Mouse (Mus musculus) limb, embryonic 15.5 days (tissue): ENCODE measurements around the gene Mal. TPM values are rescaled to one million over a fixed set of nuclear protein-coding genes. Genes with fewer than 3 reads are reported as not detected.
A peak's percentile ranks its signal among the peaks of the same experiment; 100 is the strongest.

Source experiments
- ATAC-seq: fragments of 200-750 bp; cut with Nextera tagmentation; 2 replicates; pipeline ENCODE4 v1.8.0; 2017; ENCODE audit warnings: low read depth, moderate TSS enrichment; ENCODE audit not compliant: insufficient number of reproducible peaks, low FRiP score, low TSS enrichment
- H3K27ac ChIP-seq: fragments of 300-500 bp; sonication (generic); 2 replicates; pipeline ENCODE4 v1.5.1; 2015; ENCODE audit warnings: moderate library complexity, mild to moderate bottlenecking, inconsistent platforms
- H3K27me3 ChIP-seq: fragments of 300-500 bp; sonication (generic); 2 replicates; pipeline ENCODE4 v1.6.1; 2015; ENCODE audit warnings: inconsistent platforms
- H3K36me3 ChIP-seq: fragments of 300-500 bp; sonication (generic); 2 replicates; pipeline ENCODE4 v1.6.1; 2015; ENCODE audit warnings: inconsistent platforms
- H3K4me1 ChIP-seq: fragments of 300-500 bp; sonication (generic); 2 replicates; pipeline ENCODE4 v1.6.1; 2015; ENCODE audit warnings: inconsistent platforms
- H3K4me2 ChIP-seq: fragments of 300-500 bp; sonication (generic); 2 replicates; pipeline ENCODE4 v1.6.1; 2015; ENCODE audit warnings: mild to moderate bottlenecking, inconsistent platforms
- H3K4me3 ChIP-seq: fragments of 300-500 bp; sonication (generic); 2 replicates; pipeline ENCODE4 v1.5.1; 2015; ENCODE audit warnings: mild to moderate bottlenecking, inconsistent platforms
- H3K9ac ChIP-seq: fragments of 300-500 bp; sonication (generic); 2 replicates; pipeline ENCODE4 v1.6.1; 2015; ENCODE audit warnings: inconsistent platforms
- H3K9me3 ChIP-seq: fragments of 300-500 bp; sonication (generic); 2 replicates; pipeline ENCODE4 v1.6.1; 2016; ENCODE audit warnings: inconsistent platforms
- WGBS: fragments of 180-500 bp; shearing (Covaris S2); methylation state at CpG from one replicate; pipeline ENCODE4 v1.1.7; 2015; 5-methylcytosine and 5-hydroxymethylcytosine counted together
- polyA plus RNA-seq: library from polyadenylated mRNA; unstranded; fragments of >200 nt; fragmentation: Nextera tagmentation; extraction: Ambion mirVana; gene quantifications from 2 replicates; pipeline ENCODE4 v1.2.1, GENCODE M21; 2015

Gene Mal
- polyA plus RNA-seq, 1 experiment from 2014 or later, result 117 TPM

- peak overlapping the region; percentile 41 for H3K9ac ChIP-seq
- H3K27me3 ChIP-seq, result no peaks in the 10 kb centered on the region
- peak overlapping the region; percentile 67 for H3K4me3 ChIP-seq
- peak; percentile 73 for ATAC-seq
- under 1% methylated on average over 24 of the region's 24 CpGs for WGBS
- H3K4me2 ChIP-seq, result peak overlapping the region; percentile 64
- H3K4me1 ChIP-seq, result peaks cover 31% of the 10 kb centered on the region
- no peak overlapping the region for H3K27ac ChIP-seq
- 0 out of 2 replicates have a peak, but pooled peaks cover 5% of the 10 kb centered on the region for H3K36me3 ChIP-seq
- no peaks in the 10 kb centered on the region for H3K9me3 ChIP-seq
Measured at GRCm38 (mm10) chr2:127584436-127584858, 72.0 kb downstream of the Mal start.

Other genes with a start within 250 kb of the Mal start
- 0.44 and 0.51 TPM in 2 replicates for gene Gpat2, start 231.5 kb downstream of the Mal start, polyA plus RNA-seq
- 22.1 and 27.5 TPM in 2 replicates for gene Fahd2a, start 212.1 kb downstream of the Mal start, polyA plus RNA-seq
- 1.1 and 1.9 TPM in 2 replicates for gene Kcnip3, start 134.6 kb downstream of the Mal start, polyA plus RNA-seq
- 13.1 and 13.2 TPM in 2 replicates for gene Prom2, start 115.2 kb downstream of the Mal start, polyA plus RNA-seq
- gene Zfp661, start 69.6 kb downstream of the Mal start, polyA plus RNA-seq, result 4.7 and 5.8 TPM in 2 replicates
- 116 and 123 TPM in 2 replicates for gene Mrps5, start 69.5 kb downstream of the Mal start, polyA plus RNA-seq
- 56.6 and 57.1 TPM in 2 replicates for gene Mall, start 73.2 kb upstream of the Mal start, polyA plus RNA-seq
- 24.5 and 27.4 TPM in 2 replicates for gene Nphp1, start 132.2 kb upstream of the Mal start, polyA plus RNA-seq
- gene Mtln, start 135.8 kb upstream of the Mal start, polyA plus RNA-seq, result 36.3 and 41.8 TPM in 2 replicates
- 34.7 and 36.8 TPM in 2 replicates for gene Bub1, start 175.2 kb upstream of the Mal start, polyA plus RNA-seq
- 0.09 TPM in 1 of 2 replicates, not detected in the other for gene Acoxl, start 182.2 kb upstream of the Mal start, polyA plus RNA-seq